Mouse (Mus musculus): ENCODE measurements around the gene Kcnn3.

GRCm38 (mm10) chr3:89486916-89487702 lies 32.9 kb upstream of the Kcnn3 start:
- TF ChIP-seq MAFK (IDR thresholded peaks at IDR 0.05; ENCODE audit: insufficient read depth, low read depth, low read length) (no peak), HCFC1 (IDR thresholded peaks at IDR 0.05; ENCODE audit: borderline replicate concordance, insufficient read depth, low read length) (no peak), ZC3H11A (IDR thresholded peaks at IDR 0.05; ENCODE audit: borderline replicate concordance, low read depth, low read length) (no peak)
